Mouse (Mus musculus) hematopoietic multipotent progenitor cell, adult 10-12 weeks (in vitro differentiated cells): ENCODE data around the gene Olfr1129. TPM values are rescaled to one million over a fixed set of nuclear protein-coding genes. Genes with fewer than 3 reads are reported as not detected.

Experiments used
- polyA plus RNA-seq: library from polyadenylated mRNA; stranded (reverse); fragments of >175 nt; gene quantifications from 2 replicates; pipeline ENCODE4 v1.2.3, GENCODE M21; 2012; ENCODE audit warnings: low replicate concordance

Olfr1129 gene
- polyA plus RNA-seq: not detected in 2 replicates

DNA sequence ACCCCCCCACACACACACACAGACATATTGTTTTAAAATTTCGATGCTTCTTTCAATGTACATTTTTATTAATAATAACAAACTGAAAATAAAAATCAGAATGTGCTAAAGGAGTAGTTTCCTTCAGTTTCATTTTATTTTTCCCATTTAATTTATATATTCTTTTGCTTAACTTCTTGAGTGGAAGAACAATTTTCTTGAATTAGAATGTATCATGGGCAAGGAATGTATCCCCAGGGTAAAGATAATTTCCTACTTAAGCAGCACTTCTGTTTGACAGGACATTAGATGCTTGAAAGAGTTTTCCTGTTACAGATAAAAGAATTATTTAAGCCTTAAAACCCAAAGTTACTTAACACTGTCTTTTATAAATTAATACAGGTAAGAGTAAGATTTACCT lies at the start of gene Olfr1129:
Gene Olfr1129, plus strand, starts transcription at position 301 of the 400 bp plus-strand sequence.

GRCm38 (mm10) chr2:87531496-87531895 lies 42.2 kb upstream of the Olfr1129 start, which contains the start of gene Olfr153:
Gene Olfr153, plus strand, starts transcription at chr2:87531796.

GRCm38 (mm10) chr2:87545442-87545841 lies 28.3 kb upstream of the Olfr1129 start, which contains the start of gene Olfr1128:
Gene Olfr1128, minus strand, starts transcription at chr2:87545542.

GRCm38 (mm10) chr2:87605912-87606311 lies 32.2 kb downstream of the Olfr1129 start, which contains the start of gene Olfr1130:
Gene Olfr1130, plus strand, starts transcription at chr2:87606212.

GRCm38 (mm10) chr2:87626804-87627203 lies 53.1 kb downstream of the Olfr1129 start, which contains the start of gene Olfr1131:
Gene Olfr1131, plus strand, starts transcription at chr2:87627104.

Other genes with a start within 250 kb of the Olfr1129 start
- not detected in 2 replicates for gene Olfr1120, start 219.1 kb upstream of the Olfr1129 start, polyA plus RNA-seq
- gene Olfr1121, start 204.0 kb upstream of the Olfr1129 start, polyA plus RNA-seq: not detected in 2 replicates
- 0.23 TPM in 1 of 2 replicates, not detected in the other for gene Olfr1122, start 188.1 kb upstream of the Olfr1129 start, polyA plus RNA-seq
- gene Olfr1123, start 157.3 kb upstream of the Olfr1129 start, polyA plus RNA-seq: not detected in 2 replicates
- gene Olfr1124, start 143.6 kb upstream of the Olfr1129 start, polyA plus RNA-seq: not detected in 2 replicates
- not detected in 2 replicates for gene Olfr1126, start 119.9 kb upstream of the Olfr1129 start, polyA plus RNA-seq
- gene Pramel7, start 76.8 kb upstream of the Olfr1129 start, polyA plus RNA-seq: not detected in 2 replicates
- not detected in 2 replicates for gene Pramel6, start 67.3 kb upstream of the Olfr1129 start, polyA plus RNA-seq
- not detected in 2 replicates for gene Olfr153, start 42.1 kb upstream of the Olfr1129 start, polyA plus RNA-seq
- gene Olfr1128, start 28.4 kb upstream of the Olfr1129 start, polyA plus RNA-seq: not detected in 2 replicates
- gene Olfr1130, start 32.3 kb downstream of the Olfr1129 start, polyA plus RNA-seq: not detected in 2 replicates
- not detected in 2 replicates for gene Olfr1131, start 53.2 kb downstream of the Olfr1129 start, polyA plus RNA-seq
- gene Olfr1132, start 63.6 kb downstream of the Olfr1129 start, polyA plus RNA-seq: not detected in 2 replicates
- gene Olfr1133, start 73.5 kb downstream of the Olfr1129 start, polyA plus RNA-seq: not detected in 2 replicates
- not detected in 2 replicates for gene Olfr1134, start 84.6 kb downstream of the Olfr1129 start, polyA plus RNA-seq
- gene Olfr1135, start 99.8 kb downstream of the Olfr1129 start, polyA plus RNA-seq: not detected in 2 replicates
- not detected in 2 replicates for gene Olfr1136, start 120.0 kb downstream of the Olfr1129 start, polyA plus RNA-seq
- gene Olfr1137, start 139.3 kb downstream of the Olfr1129 start, polyA plus RNA-seq: not detected in 2 replicates
- gene Olfr1138, start 166.1 kb downstream of the Olfr1129 start, polyA plus RNA-seq: not detected in 2 replicates
- not detected in 2 replicates for gene Olfr1140, start 169.8 kb downstream of the Olfr1129 start, polyA plus RNA-seq
- gene Olfr1141, start 180.1 kb downstream of the Olfr1129 start, polyA plus RNA-seq: not detected in 2 replicates
- not detected in 2 replicates for gene Olfr152, start 205.6 kb downstream of the Olfr1129 start, polyA plus RNA-seq
- gene Olfr1143, start 226.7 kb downstream of the Olfr1129 start, polyA plus RNA-seq: not detected in 2 replicates
- not detected in 2 replicates for gene Olfr1145, start 235.9 kb downstream of the Olfr1129 start, polyA plus RNA-seq